ENCODE assay signal across 13 mouse cellular contexts in the genomic region with DNA sequence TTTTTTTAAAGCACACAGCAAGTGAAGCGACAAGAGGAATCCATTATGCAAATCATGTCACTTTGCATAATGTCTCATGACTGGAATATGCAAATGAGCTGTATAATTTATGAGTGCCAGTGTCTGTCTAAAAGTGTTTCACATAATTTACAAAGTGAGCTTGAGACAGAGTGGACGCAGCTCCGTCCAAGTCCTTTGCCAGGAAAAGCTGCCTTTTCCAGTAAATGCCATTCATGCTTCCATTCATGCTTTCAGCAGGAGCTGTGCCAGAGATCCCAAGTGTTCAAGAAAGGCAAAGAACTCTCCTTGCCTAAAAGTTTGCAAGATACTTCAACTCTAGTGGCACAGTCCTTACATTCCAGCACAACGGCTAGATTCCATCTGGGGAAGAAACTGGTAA.
A peak's percentile ranks its signal among the peaks of the same experiment; 100 is the strongest.
DNase-seq lines count a peak whose midpoint lies in the region; ATAC-seq lines count a peak whose summit lies in the region.
"Had no signal": no experiment of that assay in that cellular context is flagged by ENCODE, and none has a peak within 500 bp of the region (broad histone marks: within the 10 kb centered on the region; RNA-seq: fewer than 3 reads in every experiment).

No protein-coding gene starts in this region.

- no peak for DNase-seq in neural tube, embryonic 11.5 days (ENCODE audit: low spot score)
- no peak for DNase-seq in neural tube, embryonic 10.5 days (ENCODE audit: extremely low spot score, low spot score)
- peak; percentile 10 for DNase-seq in lung, postnatal 14 days
- DNase-seq in urinary bladder, postnatal 36 days (ENCODE audit: low spot score in 2 of 2) = no peak
- no peak for DNase-seq in cerebellum, adult 9-10 months
- DNase-seq: cerebellum, adult 2 months; gastrocnemius, adult 2 months; kidney, adult 11 months; right cerebral cortex, postnatal 25 days had no signal

- H3K4me3 ChIP-seq in neural tube, embryonic 11.5 days (ENCODE audit: low read depth, low read length) = no peak overlapping the region
- no peak overlapping the region for H3K4me3 ChIP-seq in hindbrain, embryonic 13.5 days
- H3K4me3 ChIP-seq in heart, embryonic 11.5 days (ENCODE audit: low read depth, low read length) = no peak overlapping the region
- H3K4me3 ChIP-seq: limb, embryonic 12.5 days had no signal

- WGBS in neural tube, embryonic 11.5 days = 52% methylated on average over 4 of the region's 4 CpGs
- 37% methylated on average over 4 of the region's 4 CpGs for WGBS in hindbrain, embryonic 13.5 days
- WGBS in heart, embryonic 11.5 days (ENCODE audit: insufficient replicate concordance) = 70% methylated on average over 4 of the region's 4 CpGs

- no peaks in the 10 kb centered on the region for H3K27me3 ChIP-seq in neural tube, embryonic 11.5 days (ENCODE audit: control insufficient read depth, insufficient read depth, low read length)
- H3K27me3 ChIP-seq in hindbrain, embryonic 13.5 days = no peaks in the 10 kb centered on the region
- no peaks in the 10 kb centered on the region for H3K27me3 ChIP-seq in heart, embryonic 11.5 days (ENCODE audit: control insufficient read depth, insufficient read depth, low read length)
- H3K27me3 ChIP-seq: limb, embryonic 12.5 days had no signal

- 0 out of 2 replicates have a peak, but pooled peaks cover 7% of the 10 kb centered on the region for H3K4me1 ChIP-seq in neural tube, embryonic 11.5 days (ENCODE audit: control insufficient read depth, insufficient read depth, low read length)
- H3K4me1 ChIP-seq in hindbrain, embryonic 13.5 days (replicated peaks) = peaks cover 19% of the 10 kb centered on the region
- H3K4me1 ChIP-seq in heart, embryonic 11.5 days (ENCODE audit: control insufficient read depth, insufficient read depth, low read length) = no peaks in the 10 kb centered on the region
- H3K4me1 ChIP-seq: limb, embryonic 12.5 days had no signal

- H3K9me3 ChIP-seq in neural tube, embryonic 11.5 days (ENCODE audit: control insufficient read depth, low read length) = no peaks in the 10 kb centered on the region
- H3K9me3 ChIP-seq in hindbrain, embryonic 13.5 days = no peaks in the 10 kb centered on the region
- H3K9me3 ChIP-seq in heart, embryonic 11.5 days (replicated peaks; ENCODE audit: control insufficient read depth, low read length) = no peaks in the 10 kb centered on the region

- H3K9ac ChIP-seq in neural tube, embryonic 11.5 days (ENCODE audit: low read length) = no peak overlapping the region
- no peak overlapping the region for H3K9ac ChIP-seq in hindbrain, embryonic 13.5 days
- H3K9ac ChIP-seq in heart, embryonic 11.5 days (ENCODE audit: low read depth, low read length) = no peak overlapping the region
- H3K9ac ChIP-seq: limb, embryonic 12.5 days had no signal

- no peak overlapping the region for H3K4me2 ChIP-seq in neural tube, embryonic 11.5 days (ENCODE audit: low read depth)
- H3K4me2 ChIP-seq in hindbrain, embryonic 13.5 days = peak overlapping the region; percentile 57
- no peak overlapping the region for H3K4me2 ChIP-seq in heart, embryonic 11.5 days
- H3K4me2 ChIP-seq: limb, embryonic 12.5 days had no signal

- peak; percentile 54; the same call in 1 of the 2 replicates for ATAC-seq in neural tube, embryonic 11.5 days (ENCODE audit: insufficient read depth, low FRiP score, low TSS enrichment)
- ATAC-seq in hindbrain, embryonic 13.5 days (ENCODE audit: low FRiP score) = no peak
- no peak for ATAC-seq in heart, embryonic 11.5 days (replicated peaks; ENCODE audit: insufficient number of reproducible peaks, low FRiP score, low TSS enrichment)
- ATAC-seq: CD4-positive, CD25-positive, alpha-beta regulatory T cell, adult 4 months had no signal

- H3K36me3 ChIP-seq in neural tube, embryonic 11.5 days (ENCODE audit: control insufficient read depth, insufficient read depth, low read length) = no peaks in the 10 kb centered on the region
- no peaks in the 10 kb centered on the region for H3K36me3 ChIP-seq in hindbrain, embryonic 13.5 days
- no peaks in the 10 kb centered on the region for H3K36me3 ChIP-seq in heart, embryonic 11.5 days (ENCODE audit: control insufficient read depth, insufficient read depth, low read length)
- H3K36me3 ChIP-seq: limb, embryonic 12.5 days had no signal

- 0 out of 2 replicates have a peak overlapping the region, but pooled peaks have one; percentile 53 for H3K27ac ChIP-seq in neural tube, embryonic 11.5 days (ENCODE audit: low read depth, low read length)
- H3K27ac ChIP-seq in hindbrain, embryonic 13.5 days = peak overlapping the region; percentile 48; the same call in 1 of the 2 replicates
- no peak overlapping the region for H3K27ac ChIP-seq in heart, embryonic 11.5 days (ENCODE audit: low read depth, low read length)
- H3K27ac ChIP-seq: gastrocnemius, adult 2 months; limb, embryonic 12.5 days had no signal
